Mouse (Mus musculus): ENCODE data around the gene Eef1akmt3.

Gene Eef1akmt3

GRCm38 (mm10) chr10:127000529-127000928 lies 40.8 kb downstream of the Eef1akmt3 start, which contains the start of gene Avil:
Gene Avil (plus strand): TSS chr10:127000709.
- in situ Hi-C loops (cut with MseI, MboI), result no loop called here

DNA sequence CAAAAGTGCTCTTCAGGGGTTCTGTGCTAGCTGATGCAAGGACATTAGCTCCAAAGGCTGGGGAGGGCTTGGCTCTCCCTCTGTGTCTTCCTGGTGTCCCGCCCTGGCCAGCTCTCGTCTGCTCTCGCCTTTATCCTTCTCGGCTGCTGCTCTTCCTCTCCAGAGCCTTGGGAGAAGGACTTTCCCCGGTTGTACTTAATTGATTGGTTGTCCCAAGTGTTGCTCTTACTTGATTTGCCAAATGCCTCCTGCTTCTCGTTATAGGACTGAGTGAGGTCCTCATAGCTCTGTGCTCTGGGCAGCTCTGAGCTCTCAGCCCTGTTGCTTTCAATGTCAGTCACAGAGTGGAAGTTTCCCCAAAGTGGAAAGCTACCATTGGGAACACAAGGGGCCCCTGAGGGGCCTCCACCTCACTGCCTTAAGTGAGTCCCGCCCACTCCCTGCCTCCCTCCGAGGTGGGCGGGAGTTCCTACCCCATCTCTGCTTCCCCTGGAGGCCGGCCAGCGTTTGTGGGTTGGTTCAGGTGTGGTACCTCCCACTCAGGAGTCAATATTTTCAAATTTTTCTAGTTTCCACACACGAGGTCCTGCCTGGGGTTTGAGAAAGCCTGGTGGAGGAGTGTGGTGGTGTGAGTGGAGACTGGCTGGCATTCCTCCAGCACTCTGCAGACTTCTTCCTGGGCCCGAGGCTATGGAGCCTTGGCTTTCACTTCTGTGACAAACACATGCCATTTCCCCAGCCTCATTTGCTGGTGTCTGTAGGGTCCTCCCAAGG lies 43.8 kb downstream of the Eef1akmt3 start:
- in situ Hi-C loops (cut with MseI, MboI), result no loop called here

DNA sequence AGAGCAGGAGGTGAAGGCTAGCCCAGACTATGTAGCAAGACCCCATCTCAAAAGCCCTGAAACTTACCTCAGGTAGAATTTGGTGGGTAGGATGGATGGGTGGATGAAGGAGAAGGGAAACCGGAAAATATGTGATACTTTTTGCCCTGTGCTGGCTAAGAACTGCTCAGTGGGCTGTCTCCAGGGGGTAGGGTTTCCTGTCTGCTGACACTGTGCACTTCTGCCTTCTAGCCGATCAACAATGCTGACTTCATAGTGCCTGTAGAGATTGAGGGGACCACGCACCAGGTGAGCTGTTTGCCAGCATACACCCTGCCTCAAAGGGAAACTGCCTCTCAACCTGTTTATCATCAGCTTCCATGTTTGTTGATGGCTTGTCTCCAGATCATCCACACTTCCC lies 47.7 kb downstream of the Eef1akmt3 start:
- in situ Hi-C loops (cut with MseI, MboI), result loop anchor here (5.0 kb wide), 1 partner anchor 76 kb away; no protein-coding TSS in a partner anchor

- in situ Hi-C loops (cut with MseI, MboI), result loop anchor here (5.0 kb wide), 1 partner anchor 74 kb away; no protein-coding TSS in a partner anchor
These were observed 49.6 kb downstream of the Eef1akmt3 start for GRCm38 (mm10) chr10:126991676-126992075.

- in situ Hi-C loops (cut with MseI, MboI), result loop anchor here (5.0 kb wide), 1 partner anchor 73 kb away; no protein-coding TSS in a partner anchor
These were observed 50.8 kb downstream of the Eef1akmt3 start for GRCm38 (mm10) chr10:126990313-126991056.

DNA sequence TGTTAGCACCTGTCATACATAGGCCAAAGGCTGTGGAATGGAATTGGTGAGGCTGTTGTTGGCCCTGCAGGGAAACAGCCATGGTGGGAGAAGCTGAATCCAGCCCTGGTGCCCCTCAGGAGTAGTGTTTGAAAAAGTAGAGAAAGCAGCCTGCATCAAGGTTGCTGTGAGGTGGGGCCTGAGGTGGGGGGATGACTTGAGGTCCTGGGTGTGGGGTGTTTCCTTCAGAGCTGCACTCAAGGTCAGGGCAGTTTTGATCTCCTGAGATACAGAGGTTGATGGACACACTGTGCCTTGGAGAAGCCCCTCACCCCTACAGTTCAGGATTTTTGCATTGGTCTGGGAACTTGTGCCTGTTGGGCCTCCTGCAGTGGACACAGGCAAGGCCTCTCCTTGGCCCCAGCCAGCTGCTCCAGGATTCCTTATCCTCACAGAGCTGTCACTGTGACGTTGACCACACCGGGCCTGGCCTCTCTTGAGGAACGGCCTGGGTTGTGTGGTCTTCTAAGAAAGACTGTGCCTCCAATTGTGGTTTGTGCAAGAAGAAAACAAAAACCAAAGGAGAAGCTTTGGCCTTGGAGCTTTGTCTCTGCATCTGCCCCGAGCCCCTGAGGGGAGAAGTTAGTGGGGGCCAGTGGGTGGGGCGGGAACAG lies 52.7 kb downstream of the Eef1akmt3 start:
- in situ Hi-C loops (cut with MseI, MboI), result no loop called here

DNA sequence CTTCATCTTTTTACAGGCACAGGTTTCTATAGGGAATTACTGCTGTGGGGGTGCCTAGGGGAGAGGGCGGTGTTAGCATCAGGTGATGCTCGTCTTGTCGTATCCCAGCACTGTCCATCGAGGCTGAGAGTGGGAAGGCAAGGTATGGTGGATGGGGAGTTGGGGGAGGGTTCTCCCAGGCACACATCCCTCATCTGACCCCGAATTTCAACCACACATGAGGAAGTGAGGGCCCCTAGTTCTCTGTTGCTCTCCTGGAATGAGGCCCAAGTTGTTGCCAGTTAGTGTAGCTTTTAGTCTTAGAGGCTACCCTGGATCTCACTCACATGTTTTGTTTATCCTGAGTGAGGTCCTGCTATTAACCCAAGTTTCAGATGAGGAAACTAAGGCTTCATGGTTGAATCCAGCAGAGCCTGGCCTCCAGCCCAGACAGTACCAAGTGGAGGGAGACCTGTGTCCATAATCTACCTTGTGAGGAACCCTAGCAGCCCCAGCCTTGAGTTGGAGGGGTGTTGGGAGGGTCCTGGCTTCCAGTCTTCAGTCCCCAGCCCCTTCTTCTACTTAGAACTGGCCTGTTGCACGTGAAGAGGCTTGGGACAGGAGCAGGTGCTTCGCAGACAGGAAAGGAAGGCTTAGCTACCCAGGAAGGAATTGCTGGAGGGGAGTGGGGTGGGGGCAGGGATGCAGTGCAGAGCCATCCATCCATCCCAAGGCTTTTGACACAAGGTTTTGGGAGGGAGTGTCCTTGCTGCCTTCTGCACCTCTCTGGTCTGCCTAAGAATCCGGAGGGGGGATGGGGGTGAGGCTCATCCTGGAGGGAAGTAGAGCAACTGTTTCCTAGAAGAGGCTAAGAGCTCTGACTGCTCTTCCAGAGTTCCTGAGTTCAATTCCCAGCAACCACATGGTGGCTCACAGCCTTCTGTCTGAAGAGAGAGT lies 53.9 kb downstream of the Eef1akmt3 start:
- in situ Hi-C loops (cut with MseI, MboI), result no loop called here

DNA sequence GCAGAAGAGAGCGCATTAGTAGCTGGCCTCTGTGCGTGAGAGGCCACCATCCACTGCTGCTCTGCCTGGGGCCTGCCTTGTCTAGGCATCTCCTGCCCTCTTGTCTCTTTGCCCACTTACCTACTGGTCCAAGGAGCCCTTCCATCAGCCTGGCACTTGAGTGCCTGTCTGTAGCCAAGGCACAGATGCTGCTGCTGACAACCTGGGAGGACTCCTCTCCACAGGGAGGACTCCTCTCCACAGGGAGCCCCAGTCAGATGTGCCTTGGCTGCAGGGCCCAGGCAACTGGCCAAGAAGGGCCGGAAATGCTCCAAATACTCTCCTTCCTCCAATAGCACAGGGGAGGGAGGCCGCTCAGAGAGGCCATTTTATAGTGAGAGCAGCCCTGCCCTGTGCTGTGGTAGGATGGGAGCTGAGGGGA lies 54.8 kb downstream of the Eef1akmt3 start:
- in situ Hi-C loops (cut with MseI, MboI), result no loop called here

- in situ Hi-C loops (cut with MseI, MboI), result no loop called here
These were observed 55.7 kb downstream of the Eef1akmt3 start for GRCm38 (mm10) chr10:126985579-126985978.

GRCm38 (mm10) chr10:126985127-126985526 lies 56.2 kb downstream of the Eef1akmt3 start:
- in situ Hi-C loops (cut with MseI, MboI), result no loop called here

DNA sequence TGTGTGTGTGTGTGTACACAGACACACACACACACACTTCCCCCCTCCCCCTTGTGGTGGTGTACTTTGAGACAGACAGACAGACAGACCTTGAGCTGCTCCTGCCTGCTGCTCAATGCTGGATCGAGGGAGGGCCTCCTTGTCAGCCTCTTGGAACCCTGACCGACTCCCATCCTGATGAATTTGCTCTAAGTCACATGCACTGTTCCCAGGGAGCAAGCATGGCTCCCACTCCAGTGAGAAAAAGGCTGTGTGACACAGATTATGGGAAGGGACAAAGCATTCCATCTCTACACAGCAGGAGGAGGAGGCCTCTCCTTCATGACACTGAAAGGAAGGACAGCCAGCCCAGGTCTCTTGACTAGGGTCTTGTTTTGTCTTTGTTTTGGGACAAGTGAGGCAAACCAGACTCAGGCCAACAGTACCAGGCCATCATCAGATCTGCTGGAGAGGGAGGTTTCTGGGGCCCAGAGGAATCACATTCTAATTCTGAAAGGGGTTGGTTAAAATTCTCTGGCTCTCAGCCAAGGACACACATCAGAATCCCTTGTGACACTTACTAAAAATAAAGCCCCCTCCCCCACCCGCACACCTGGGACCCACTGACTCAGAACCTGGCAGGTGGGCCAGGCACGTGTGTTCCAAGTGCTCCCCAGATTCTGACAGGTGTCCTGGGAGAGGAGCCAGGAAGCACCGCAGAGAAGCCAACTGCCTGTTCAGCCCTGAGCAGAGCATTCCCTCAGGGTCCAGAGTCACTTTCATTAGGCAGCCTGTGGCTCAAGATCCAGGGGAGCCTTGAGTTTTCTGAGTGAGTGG lies 56.9 kb downstream of the Eef1akmt3 start:
- in situ Hi-C loops (cut with MseI, MboI), result no loop called here

DNA sequence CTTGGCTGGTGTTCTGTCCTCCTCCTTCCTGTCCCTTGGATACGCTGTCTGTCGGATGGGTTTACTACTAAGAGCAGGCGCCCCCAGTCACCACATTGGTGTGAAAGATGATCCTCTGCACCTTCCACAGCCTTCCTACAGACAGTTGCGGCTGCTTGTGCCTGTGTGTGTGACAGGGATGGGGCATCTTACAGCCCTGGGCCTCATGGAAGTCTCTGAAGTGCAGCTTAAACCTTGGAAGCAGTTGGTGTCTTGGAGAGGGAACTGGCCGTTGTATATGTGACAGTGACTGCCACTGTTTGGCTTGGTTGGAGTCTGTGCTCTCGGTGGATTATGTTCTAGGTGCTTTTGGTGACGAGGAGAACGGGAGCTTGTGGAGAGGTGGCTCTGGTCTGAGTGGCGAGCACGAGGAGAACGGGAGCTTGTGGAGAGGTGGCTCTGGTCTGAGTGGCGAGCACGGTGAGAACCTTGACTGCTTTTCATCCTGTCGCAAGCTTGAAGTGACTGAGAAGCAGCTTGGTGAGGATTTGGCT lies 58.1 kb downstream of the Eef1akmt3 start:
- in situ Hi-C loops (cut with MseI, MboI), result no loop called here

- in situ Hi-C loops (cut with MseI, MboI), result no loop called here
These were observed 59.6 kb downstream of the Eef1akmt3 start for GRCm38 (mm10) chr10:126981746-126982145.

All from mouse trophoblast stem cell (cell line).